Mouse (Mus musculus): ENCODE measurements around the gene Asic2. TPM values are rescaled to one million over a fixed set of nuclear protein-coding genes. Genes with fewer than 3 reads are reported as not detected.

Gene Asic2
- polyA plus RNA-seq, 2 experiments, result 0.01 to 0.04 TPM

DNA sequence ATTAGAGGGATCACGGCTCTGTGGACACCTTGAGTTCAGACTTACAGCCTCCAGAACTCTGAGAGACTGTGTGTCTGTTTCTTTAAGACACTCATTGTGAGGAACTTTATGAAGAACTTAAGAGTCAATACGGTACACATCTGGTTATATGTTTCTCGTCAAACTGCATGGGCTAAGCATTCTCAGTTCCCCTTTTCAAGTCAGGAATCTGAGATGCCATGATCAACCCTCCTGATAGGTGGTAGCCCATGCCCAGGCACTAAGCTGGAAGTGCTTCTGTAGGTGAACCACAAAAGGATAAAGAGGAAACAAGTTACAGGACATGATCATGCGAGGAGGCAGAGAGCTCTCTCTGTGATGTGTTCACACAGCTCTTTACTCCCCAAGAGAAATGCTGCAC lies 55.2 kb downstream of the Asic2 start:
- H3K36me3 ChIP-seq (replicated peaks; ENCODE audit: control insufficient read depth, insufficient read depth, low read depth), result no peaks in the 10 kb centered on the region
- WGBS (ENCODE audit: insufficient replicate concordance), result 29% methylated on average over 4 of the region's 4 CpGs
- H3K4me3 ChIP-seq (ENCODE audit: insufficient read depth in 1 of 2, low read depth in 2 of 2, low read length in 2 of 2), result no peak overlapping the region
- no peak for ATAC-seq (ENCODE audit: insufficient read depth)
- TF ChIP-seq EP300 (IDR thresholded peaks at IDR 0.05; ENCODE audit: low read depth), result no peak
- TF ChIP-seq CTCF (IDR thresholded peaks at IDR 0.05; ENCODE audit: low read depth), result no peak
- H3K9me3 ChIP-seq (ENCODE audit: control insufficient read depth, low read length), result no peaks in the 10 kb centered on the region
- H3K27ac ChIP-seq, result no peak overlapping the region
- no peak overlapping the region for H3K4me2 ChIP-seq (ENCODE audit: low read depth)
- no peaks in the 10 kb centered on the region for H3K27me3 ChIP-seq (ENCODE audit: control insufficient read depth, insufficient read depth, low read length)
- H3K4me1 ChIP-seq (replicated peaks; ENCODE audit: control insufficient read depth in 2 of 2, insufficient read depth in 2 of 2, low read length in 1 of 2), result no peaks in the 10 kb centered on the region
- no peak for DNase-seq (ENCODE audit: low read depth in 3 of 3, low spot score in 3 of 3)
- H3K9ac ChIP-seq (replicated peaks), result no peak overlapping the region

DNA sequence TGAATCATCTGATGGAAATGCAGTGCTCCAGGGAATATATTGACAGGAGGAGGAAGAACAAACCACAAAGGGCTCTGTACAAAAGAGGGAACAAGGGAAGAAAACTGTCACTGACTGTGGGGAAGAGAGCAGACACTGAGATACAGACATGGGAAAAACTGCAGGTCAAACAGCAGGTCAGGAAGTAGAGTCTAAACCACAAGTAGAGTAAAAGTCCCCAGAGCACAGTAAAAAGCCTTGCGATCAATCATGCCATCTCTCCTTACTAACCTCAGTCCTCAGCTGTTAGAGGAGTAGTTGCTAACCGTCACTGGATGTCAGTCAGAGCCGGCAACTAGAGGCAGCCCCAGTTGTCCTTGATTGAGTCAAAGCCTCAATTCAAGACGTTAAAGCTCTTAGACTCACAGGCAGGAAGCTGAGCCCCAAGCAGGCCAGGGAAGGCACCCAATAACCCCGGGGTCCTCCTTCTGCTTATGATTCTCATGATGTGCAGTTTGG lies 58.8 kb downstream of the Asic2 start:
- Histone ChIP-seq H3K36me3 (replicated peaks; ENCODE audit: control insufficient read depth, insufficient read depth, low read depth) (no peaks in the 10 kb centered on the region), H3K27me3 (ENCODE audit: control insufficient read depth, insufficient read depth, low read length) (no peaks in the 10 kb centered on the region), H3K4me2 (ENCODE audit: low read depth) (no peak overlapping the region), H3K4me3 (ENCODE audit: insufficient read depth in 1 of 2, low read depth in 2 of 2, low read length in 2 of 2) (no peak overlapping the region), H3K9ac (replicated peaks) (no peak overlapping the region), H3K27ac (no peak overlapping the region), H3K4me1 (replicated peaks; ENCODE audit: control insufficient read depth in 2 of 2, insufficient read depth in 2 of 2, low read length in 1 of 2) (no peaks in the 10 kb centered on the region), H3K9me3 (ENCODE audit: control insufficient read depth, low read length) (no peaks in the 10 kb centered on the region)
- ATAC-seq (ENCODE audit: insufficient read depth) (no peak), DNase-seq (ENCODE audit: low read depth in 3 of 3, low spot score in 3 of 3) (no peak)
- TF ChIP-seq CTCF (IDR thresholded peaks at IDR 0.05; ENCODE audit: low read depth), result no peak
- TF ChIP-seq EP300 (IDR thresholded peaks at IDR 0.05; ENCODE audit: low read depth), result no peak
- WGBS (ENCODE audit: insufficient replicate concordance), result 13% methylated on average over 5 of the region's 5 CpGs

DNA sequence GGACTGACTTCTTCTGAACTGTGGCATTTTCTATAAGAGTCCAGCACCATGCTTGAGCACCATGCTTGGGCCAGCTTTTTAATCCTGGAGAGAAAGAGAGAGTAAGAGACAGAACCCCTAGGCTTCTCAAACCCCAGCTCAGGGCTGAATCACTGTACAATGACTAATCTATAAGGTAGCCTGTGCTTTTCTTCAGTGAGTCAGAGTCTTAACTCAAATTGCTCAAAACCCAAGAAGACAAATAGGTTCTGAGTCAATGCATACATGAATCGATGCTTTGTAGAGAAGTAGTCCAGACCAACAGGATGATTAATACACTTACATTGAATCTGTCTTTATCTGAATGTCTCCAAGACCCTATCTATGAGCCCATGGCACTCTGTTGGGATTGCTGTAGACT lies 59.5 kb downstream of the Asic2 start:
- no peak for ATAC-seq (ENCODE audit: insufficient read depth)
- 37% methylated on average over 1 of the region's 1 CpGs for WGBS (ENCODE audit: insufficient replicate concordance)
- DNase-seq (ENCODE audit: low read depth in 3 of 3, low spot score in 3 of 3), result no peak
- no peaks in the 10 kb centered on the region for H3K9me3 ChIP-seq (ENCODE audit: control insufficient read depth, low read length)
- H3K27ac ChIP-seq, result no peak overlapping the region
- no peaks in the 10 kb centered on the region for H3K4me1 ChIP-seq (replicated peaks; ENCODE audit: control insufficient read depth in 2 of 2, insufficient read depth in 2 of 2, low read length in 1 of 2)
- no peak overlapping the region for H3K9ac ChIP-seq (replicated peaks)
- no peak overlapping the region for H3K4me2 ChIP-seq (ENCODE audit: low read depth)
- TF ChIP-seq EP300 (IDR thresholded peaks at IDR 0.05; ENCODE audit: low read depth) (no peak), CTCF (IDR thresholded peaks at IDR 0.05; ENCODE audit: low read depth) (no peak)
- no peaks in the 10 kb centered on the region for H3K27me3 ChIP-seq (ENCODE audit: control insufficient read depth, insufficient read depth, low read length)
- H3K4me3 ChIP-seq (ENCODE audit: insufficient read depth in 1 of 2, low read depth in 2 of 2, low read length in 2 of 2), result no peak overlapping the region
- no peaks in the 10 kb centered on the region for H3K36me3 ChIP-seq (replicated peaks; ENCODE audit: control insufficient read depth, insufficient read depth, low read depth)

DNA sequence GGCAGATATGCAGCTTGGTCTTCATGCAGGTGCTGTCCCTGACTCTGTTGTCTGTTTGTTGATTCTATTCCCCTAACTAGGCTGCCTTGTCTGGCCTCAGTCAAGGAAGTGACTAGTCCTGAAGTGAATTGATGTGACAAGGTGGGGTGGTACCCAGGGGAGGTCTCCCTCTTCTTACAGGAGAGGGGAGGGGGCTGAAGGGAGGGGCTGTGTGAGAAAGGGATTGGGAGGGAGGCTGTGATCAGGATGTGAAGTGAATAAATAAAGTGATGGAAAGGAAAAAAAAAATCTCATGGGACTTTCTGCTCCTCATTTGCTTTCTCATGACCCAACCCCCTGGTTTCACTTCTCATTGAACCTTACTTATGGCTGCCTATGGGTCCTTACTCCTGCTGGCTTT lies 65.9 kb downstream of the Asic2 start:
- H3K36me3 ChIP-seq (replicated peaks; ENCODE audit: control insufficient read depth, insufficient read depth, low read depth), result no peaks in the 10 kb centered on the region
- no peaks in the 10 kb centered on the region for H3K4me1 ChIP-seq (replicated peaks; ENCODE audit: control insufficient read depth in 2 of 2, insufficient read depth in 2 of 2, low read length in 1 of 2)
- H3K9ac ChIP-seq (replicated peaks), result no peak overlapping the region
- H3K27ac ChIP-seq, result no peak overlapping the region
- H3K9me3 ChIP-seq (ENCODE audit: control insufficient read depth, low read length), result no peaks in the 10 kb centered on the region
- ATAC-seq (ENCODE audit: insufficient read depth) (no peak), DNase-seq (ENCODE audit: low read depth in 3 of 3, low spot score in 3 of 3) (no peak)
- H3K4me3 ChIP-seq (ENCODE audit: insufficient read depth in 1 of 2, low read depth in 2 of 2, low read length in 2 of 2), result no peak overlapping the region
- no peak overlapping the region for H3K4me2 ChIP-seq (ENCODE audit: low read depth)
- H3K27me3 ChIP-seq (ENCODE audit: control insufficient read depth, insufficient read depth, low read length), result no peaks in the 10 kb centered on the region
- no peak for TF ChIP-seq CTCF (IDR thresholded peaks at IDR 0.05; ENCODE audit: low read depth)
- no peak for TF ChIP-seq EP300 (IDR thresholded peaks at IDR 0.05; ENCODE audit: low read depth)

DNA sequence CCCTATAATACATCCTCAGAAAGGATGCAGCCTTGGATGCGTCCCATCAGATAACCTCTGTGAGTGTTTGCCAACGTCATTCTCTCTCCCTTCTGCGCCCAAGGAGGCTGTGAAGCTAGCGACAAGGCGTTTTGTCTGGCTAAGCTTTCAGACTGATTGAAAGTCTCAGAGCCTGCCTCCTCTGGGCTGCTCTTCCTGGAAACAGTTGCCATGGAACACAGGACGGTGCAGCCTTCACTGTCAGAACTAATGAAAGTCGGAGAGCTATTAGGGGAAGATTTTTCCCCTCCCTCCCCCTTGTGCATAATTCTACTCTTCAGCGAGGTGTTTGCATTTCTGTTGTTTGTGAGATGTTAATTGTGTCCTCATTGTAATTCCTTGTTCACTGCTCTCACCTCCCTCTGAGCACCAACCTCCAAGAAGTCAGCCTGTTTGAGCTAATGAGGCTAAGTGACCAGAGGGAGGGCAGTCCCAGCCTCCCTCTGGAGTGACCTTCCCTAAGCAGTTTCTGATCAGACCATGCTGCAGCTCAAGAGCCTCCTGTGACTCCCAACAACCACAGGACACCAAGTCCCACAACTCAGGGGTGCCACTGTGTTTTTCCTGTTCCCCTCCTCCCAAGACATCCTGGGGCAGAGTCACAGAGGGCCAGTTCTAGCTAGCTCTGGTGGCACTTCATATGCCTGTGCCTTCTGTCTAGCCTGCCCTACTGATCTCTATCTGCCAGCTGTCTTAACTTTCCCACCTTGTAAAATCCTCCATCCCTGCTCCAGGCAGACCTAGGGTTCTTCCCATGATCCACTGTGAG lies 70.5 kb downstream of the Asic2 start:
- Histone ChIP-seq H3K9me3 (ENCODE audit: control insufficient read depth, low read length) (no peaks in the 10 kb centered on the region), H3K9ac (replicated peaks) (no peak overlapping the region), H3K27me3 (ENCODE audit: control insufficient read depth, insufficient read depth, low read length) (no peaks in the 10 kb centered on the region), H3K36me3 (replicated peaks; ENCODE audit: control insufficient read depth, insufficient read depth, low read depth) (no peaks in the 10 kb centered on the region), H3K4me1 (replicated peaks; ENCODE audit: control insufficient read depth in 2 of 2, insufficient read depth in 2 of 2, low read length in 1 of 2) (no peaks in the 10 kb centered on the region), H3K4me2 (ENCODE audit: low read depth) (no peak overlapping the region), H3K4me3 (ENCODE audit: insufficient read depth in 1 of 2, low read depth in 2 of 2, low read length in 2 of 2) (no peak overlapping the region), H3K27ac (no peak overlapping the region)
- TF ChIP-seq CTCF (IDR thresholded peaks at IDR 0.05; ENCODE audit: low read depth) (no peak), EP300 (IDR thresholded peaks at IDR 0.05; ENCODE audit: low read depth) (no peak)
- 12% methylated on average over 8 of the region's 8 CpGs for WGBS (ENCODE audit: insufficient replicate concordance)
- ATAC-seq (ENCODE audit: insufficient read depth), result no peak
- no peak for DNase-seq (ENCODE audit: low read depth in 3 of 3, low spot score in 3 of 3)
